Mouse (Mus musculus) testis, adult 2 months (tissue): ENCODE results near the gene Tm4sf19. TPM values are rescaled to one million over a fixed set of nuclear protein-coding genes. Genes with fewer than 3 reads are reported as not detected.

Source experiments
- H3K27ac ChIP-seq: fragments of 200-500 bp; 2 replicates; pipeline ENCODE4 v1.5.1; 2012; ENCODE audit warnings: low read depth, low read length; ENCODE audit not compliant: control insufficient read depth, insufficient read depth
- H3K27me3 ChIP-seq: fragments of 200-500 bp; 2 replicates; pipeline ENCODE4 v1.6.1; 2012; ENCODE audit warnings: mild to moderate bottlenecking, low read length, moderate library complexity; ENCODE audit not compliant: control insufficient read depth, insufficient read depth
- H3K36me3 ChIP-seq: fragments of 200-500 bp; 2 replicates; pipeline ENCODE4 v1.6.1; 2012; ENCODE audit warnings: mild to moderate bottlenecking, low read length; ENCODE audit not compliant: control insufficient read depth, insufficient read depth
- H3K4me1 ChIP-seq: fragments of 200-500 bp; 2 replicates; pipeline ENCODE4 v1.6.1; 2012; ENCODE audit warnings: low read length; ENCODE audit not compliant: control insufficient read depth, insufficient read depth
- H3K4me3 ChIP-seq: fragments of 200-500 bp; 2 replicates; pipeline ENCODE4 v1.5.1; 2012; ENCODE audit warnings: low read depth, mild to moderate bottlenecking, low read length, moderate library complexity, mixed read lengths; ENCODE audit not compliant: control insufficient read depth
- CTCF ChIP-seq: fragments of 200-500 bp; IDR thresholded peaks from 2 replicates; pipeline ENCODE4 v1.5.1; 2012; ENCODE audit warnings: low read depth, mild to moderate bottlenecking, inconsistent platforms, low read length, moderate library complexity; ENCODE audit not compliant: control insufficient read depth, insufficient read depth, insufficient replicate concordance
- POLR2A ChIP-seq: fragments of 200-500 bp; IDR thresholded peaks from 2 replicates; pipeline ENCODE4 v1.6.1; 2012; ENCODE audit warnings: low read depth, mild to moderate bottlenecking, inconsistent platforms, low read length, moderate library complexity; ENCODE audit not compliant: control insufficient read depth
- polyA plus RNA-seq: library from polyadenylated mRNA; depleted of rRNA; stranded (reverse); fragments of >200 nt; gene quantifications from 2 replicates; pipeline ENCODE4 v1.2.3, GENCODE M21; 2012; rRNA removed

Gene Tm4sf19
- polyA plus RNA-seq, 1 experiment = 4.0 TPM

GRCm38 (mm10) chr16:32445558-32445957, 45.3 kb downstream of the Tm4sf19 start:
- TF ChIP-seq POLR2A = no peak
- Histone ChIP-seq H3K36me3 (no peaks in the 10 kb centered on the region), H3K4me3 (no peak overlapping the region), H3K27ac (no peak overlapping the region), H3K4me1 (no peaks in the 10 kb centered on the region), H3K27me3 (no peaks in the 10 kb centered on the region)

DNA sequence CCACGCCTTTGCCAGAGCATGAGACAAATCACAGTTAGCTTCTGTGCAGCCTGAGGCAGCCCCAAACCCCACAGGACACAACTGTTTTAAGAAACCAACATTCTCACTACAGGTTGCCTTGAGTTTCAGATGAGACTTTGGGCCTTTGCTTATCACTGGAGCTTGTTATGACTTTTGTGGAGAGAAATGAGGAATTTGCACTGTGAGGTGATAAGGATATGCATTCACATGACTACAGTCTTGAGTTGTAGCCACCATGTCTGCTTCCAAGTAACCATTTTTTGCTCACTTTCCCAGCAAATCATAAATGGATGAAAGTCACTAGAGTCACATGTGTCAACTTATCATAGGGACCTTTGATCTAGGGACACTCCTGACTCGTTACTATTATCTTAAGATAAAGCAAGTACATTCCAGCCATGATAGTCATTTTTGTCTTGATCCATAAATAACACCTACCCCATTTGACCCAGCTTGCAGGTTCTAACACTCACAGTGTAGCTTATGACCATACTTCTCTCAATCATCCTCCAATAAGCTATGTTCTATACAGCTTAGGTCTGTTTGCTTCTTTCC, 46.3 kb downstream of the Tm4sf19 start:
- no peaks in the 10 kb centered on the region for H3K36me3 ChIP-seq
- no peaks in the 10 kb centered on the region for H3K27me3 ChIP-seq
- TF ChIP-seq POLR2A = no peak
- TF ChIP-seq CTCF = no peak
- no peaks in the 10 kb centered on the region for H3K4me1 ChIP-seq
- H3K27ac ChIP-seq = no peak overlapping the region
- H3K4me3 ChIP-seq = no peak overlapping the region

DNA sequence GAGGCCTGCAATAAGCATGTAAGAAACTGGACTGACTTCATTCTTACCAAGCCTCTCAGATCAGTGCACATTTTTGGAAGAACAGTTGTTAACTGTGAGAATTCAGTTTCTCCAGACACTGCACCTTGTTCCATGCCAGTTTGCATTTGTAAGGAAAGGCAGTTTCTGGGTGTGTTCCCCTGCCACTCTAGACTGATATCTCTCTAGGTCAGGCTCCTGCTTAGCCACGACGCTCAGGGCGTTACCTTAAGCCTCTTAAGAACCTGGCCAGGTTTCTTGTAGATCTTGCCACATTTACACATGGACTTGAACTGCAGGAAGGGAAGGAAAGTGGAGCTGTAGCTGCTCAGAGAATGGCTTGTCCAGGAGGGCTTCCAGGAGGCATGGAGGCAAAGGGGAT, 49.4 kb downstream of the Tm4sf19 start:
- H3K36me3 ChIP-seq = peaks cover 1% of the 10 kb centered on the region; the same call in 1 of the 2 replicates
- H3K4me3 ChIP-seq = no peak overlapping the region
- H3K27ac ChIP-seq = no peak overlapping the region
- no peaks in the 10 kb centered on the region for H3K27me3 ChIP-seq
- no peaks in the 10 kb centered on the region for H3K4me1 ChIP-seq
- TF ChIP-seq CTCF (no peak), POLR2A (no peak)

DNA sequence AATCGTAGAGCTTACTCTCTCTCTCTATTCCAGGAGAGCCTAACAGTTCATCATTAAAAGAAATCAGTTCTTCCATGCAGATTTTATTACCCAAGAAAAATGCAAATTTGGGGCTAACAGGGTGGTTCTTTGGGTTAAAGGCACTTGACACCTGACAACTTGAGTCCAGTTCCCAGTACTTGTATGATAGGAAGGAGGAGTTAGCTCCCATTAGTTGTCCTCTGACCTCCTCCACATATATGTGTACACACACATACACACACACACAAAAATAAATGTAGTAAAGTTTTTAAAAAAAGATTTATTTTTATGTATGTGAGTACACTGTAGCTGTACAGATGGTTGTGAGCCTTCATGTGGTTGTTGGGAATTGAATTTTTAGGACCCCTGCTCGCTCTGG, 49.8 kb downstream of the Tm4sf19 start:
- no peaks in the 10 kb centered on the region for H3K4me1 ChIP-seq
- H3K27ac ChIP-seq = no peak overlapping the region
- H3K4me3 ChIP-seq = no peak overlapping the region
- TF ChIP-seq POLR2A (no peak), CTCF (no peak)
- H3K36me3 ChIP-seq = peaks cover 1% of the 10 kb centered on the region; the same call in 1 of the 2 replicates
- H3K27me3 ChIP-seq = no peaks in the 10 kb centered on the region

DNA sequence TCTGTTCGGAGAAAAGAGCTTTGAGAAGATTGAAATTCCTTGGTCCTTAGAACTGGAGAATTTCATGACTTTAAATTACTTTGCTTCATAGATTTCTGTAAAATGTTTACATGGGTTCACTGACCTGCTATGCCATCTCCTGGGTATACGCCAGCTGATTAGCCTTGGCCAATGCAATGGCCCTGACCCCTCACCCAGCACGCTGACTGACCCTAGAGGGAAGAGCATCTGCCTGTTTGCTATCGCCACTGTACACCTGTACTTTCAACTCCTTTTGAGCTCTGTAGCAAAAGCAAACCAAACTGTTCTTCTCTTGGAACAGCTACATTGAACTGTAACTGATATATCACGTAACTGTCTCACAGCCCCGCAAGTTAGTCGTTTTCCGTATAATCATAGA, 52.8 kb downstream of the Tm4sf19 start:
- TF ChIP-seq CTCF (no peak), POLR2A (no peak)
- Histone ChIP-seq H3K27me3 (no peaks in the 10 kb centered on the region), H3K27ac (no peak overlapping the region), H3K36me3 (peaks cover 1% of the 10 kb centered on the region; the same call in 1 of the 2 replicates), H3K4me1 (no peaks in the 10 kb centered on the region), H3K4me3 (no peak overlapping the region)

DNA sequence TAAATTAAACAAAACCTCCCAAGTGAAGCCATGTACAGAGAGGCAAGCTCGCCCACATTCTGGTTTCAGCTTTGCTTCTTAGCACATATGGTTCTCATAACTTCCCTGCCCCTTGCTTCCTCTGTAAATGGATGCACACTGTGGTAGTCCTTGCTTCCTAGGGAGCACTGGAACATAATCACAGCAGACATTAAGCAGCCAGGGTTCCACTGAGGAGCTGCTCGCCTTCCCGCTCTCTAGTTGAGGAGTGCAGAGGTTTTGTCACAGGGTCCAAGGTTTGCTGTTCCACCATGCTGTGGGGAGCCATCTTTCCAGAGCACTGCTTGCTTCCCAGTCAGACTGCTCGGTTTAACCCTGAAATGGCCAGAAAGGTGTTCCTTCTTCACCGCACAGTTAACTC, 54.3 kb downstream of the Tm4sf19 start:
- TF ChIP-seq POLR2A (no peak), CTCF (no peak)
- Histone ChIP-seq H3K27me3 (no peaks in the 10 kb centered on the region), H3K4me1 (no peaks in the 10 kb centered on the region), H3K27ac (no peak overlapping the region), H3K4me3 (no peak overlapping the region), H3K36me3 (peaks cover 1% of the 10 kb centered on the region; the same call in 1 of the 2 replicates)

GRCm38 (mm10) chr16:32456086-32456485, 55.8 kb downstream of the Tm4sf19 start:
- Histone ChIP-seq H3K4me3 (no peak overlapping the region), H3K27ac (no peak overlapping the region), H3K36me3 (peaks cover 1% of the 10 kb centered on the region; the same call in 1 of the 2 replicates), H3K4me1 (no peaks in the 10 kb centered on the region), H3K27me3 (no peaks in the 10 kb centered on the region)
- TF ChIP-seq CTCF (no peak), POLR2A (no peak)

DNA sequence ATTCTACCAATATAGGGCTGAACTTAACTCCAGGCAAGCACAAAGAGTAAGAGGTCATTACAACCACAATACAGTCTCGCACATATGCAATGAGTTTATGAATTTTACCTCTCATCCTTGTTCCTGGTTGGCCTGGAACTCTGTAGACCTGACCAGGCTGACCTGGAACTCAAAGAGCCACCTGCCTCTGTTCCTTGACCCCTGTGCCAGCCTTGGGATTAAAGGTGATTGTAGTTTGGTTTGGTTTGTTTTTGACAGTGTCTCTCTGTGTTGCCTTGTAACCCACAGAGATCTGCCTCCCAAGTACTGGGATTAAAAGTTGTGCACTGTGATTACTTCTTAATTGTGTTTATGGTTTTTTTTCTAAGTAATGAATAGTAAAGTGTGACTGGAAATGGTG, 56.5 kb downstream of the Tm4sf19 start:
- H3K27ac ChIP-seq = no peak overlapping the region
- no peak for TF ChIP-seq POLR2A
- no peak for TF ChIP-seq CTCF
- peaks cover under 1% of the 10 kb centered on the region; the same call in 1 of the 2 replicates for H3K36me3 ChIP-seq
- no peak overlapping the region for H3K4me3 ChIP-seq
- H3K4me1 ChIP-seq = no peaks in the 10 kb centered on the region
- H3K27me3 ChIP-seq = no peaks in the 10 kb centered on the region

Other genes starting within 250 kb of the Tm4sf19 start
- gene Nrros, start 234.9 kb upstream of the Tm4sf19 start, polyA plus RNA-seq = 4.1 and 4.5 TPM in 2 replicates
- 1.6 and 1.9 TPM in 2 replicates for gene Bex6, start 220.7 kb upstream of the Tm4sf19 start, polyA plus RNA-seq
- 3.7 and 4.8 TPM in 2 replicates for gene Fbxo45, start 153.3 kb upstream of the Tm4sf19 start, polyA plus RNA-seq
- gene Wdr53, start 153.3 kb upstream of the Tm4sf19 start, polyA plus RNA-seq = 35.2 and 39.4 TPM in 2 replicates
- gene Smco1, start 129.0 kb upstream of the Tm4sf19 start, polyA plus RNA-seq = 0.14 and 0.21 TPM in 2 replicates
- 16.9 and 17.9 TPM in 2 replicates for gene Rnf168, start 123.0 kb upstream of the Tm4sf19 start, polyA plus RNA-seq
- 13.4 and 16.6 TPM in 2 replicates for gene Ubxn7, start 68.2 kb upstream of the Tm4sf19 start, polyA plus RNA-seq
- 169 and 187 TPM in 2 replicates for gene Tctex1d2, start 19.2 kb downstream of the Tm4sf19 start, polyA plus RNA-seq
- gene Pcyt1a, start 30.4 kb downstream of the Tm4sf19 start, polyA plus RNA-seq = 83.0 and 83.7 TPM in 2 replicates
- 0.49 and 0.87 TPM in 2 replicates for gene Slc51a, start 87.4 kb downstream of the Tm4sf19 start, polyA plus RNA-seq
- 218 and 242 TPM in 2 replicates for gene Zdhhc19, start 95.8 kb downstream of the Tm4sf19 start, polyA plus RNA-seq
- 3.7 and 5.5 TPM in 2 replicates for gene Tfrc, start 208.4 kb downstream of the Tm4sf19 start, polyA plus RNA-seq
- gene Tnk2, start 243.4 kb downstream of the Tm4sf19 start, polyA plus RNA-seq = 21.4 and 23.4 TPM in 2 replicates